Mouse (Mus musculus): ENCODE results near the gene Baz2b.
"Not testable (repeated sequence)": the region's sequence is repeated elsewhere in the genome, so short reads cannot be mapped to it uniquely, and the experiment has no call there.

Gene Baz2b

DNA sequence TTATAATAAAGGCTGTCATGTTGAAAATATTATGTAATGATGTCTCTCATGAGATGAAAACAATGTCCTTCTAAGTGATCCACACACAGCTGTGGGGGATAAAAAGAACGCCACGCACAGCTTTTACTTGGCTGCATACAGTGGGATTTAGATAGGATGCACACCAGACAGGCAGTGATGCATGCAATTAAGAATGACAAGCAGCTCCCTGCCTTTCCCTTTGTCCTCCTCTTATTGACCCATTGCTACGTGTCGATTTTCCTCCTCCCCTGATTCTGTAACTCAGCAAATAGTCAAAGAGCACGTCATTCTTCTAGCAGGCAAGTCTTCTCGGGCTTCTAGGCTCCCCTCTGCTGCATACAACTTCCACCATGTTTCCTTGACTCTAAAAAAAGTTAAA lies 119.4 kb downstream of the Baz2b start:
- peak; percentile 29 for DNase-seq (ENCODE audit: low read depth, low spot score)

- DNase-seq (ENCODE audit: low read depth, low spot score), result peak; percentile 37
These were observed 120.0 kb downstream of the Baz2b start for GRCm38 (mm10) chr2:60089528-60090247.

DNA sequence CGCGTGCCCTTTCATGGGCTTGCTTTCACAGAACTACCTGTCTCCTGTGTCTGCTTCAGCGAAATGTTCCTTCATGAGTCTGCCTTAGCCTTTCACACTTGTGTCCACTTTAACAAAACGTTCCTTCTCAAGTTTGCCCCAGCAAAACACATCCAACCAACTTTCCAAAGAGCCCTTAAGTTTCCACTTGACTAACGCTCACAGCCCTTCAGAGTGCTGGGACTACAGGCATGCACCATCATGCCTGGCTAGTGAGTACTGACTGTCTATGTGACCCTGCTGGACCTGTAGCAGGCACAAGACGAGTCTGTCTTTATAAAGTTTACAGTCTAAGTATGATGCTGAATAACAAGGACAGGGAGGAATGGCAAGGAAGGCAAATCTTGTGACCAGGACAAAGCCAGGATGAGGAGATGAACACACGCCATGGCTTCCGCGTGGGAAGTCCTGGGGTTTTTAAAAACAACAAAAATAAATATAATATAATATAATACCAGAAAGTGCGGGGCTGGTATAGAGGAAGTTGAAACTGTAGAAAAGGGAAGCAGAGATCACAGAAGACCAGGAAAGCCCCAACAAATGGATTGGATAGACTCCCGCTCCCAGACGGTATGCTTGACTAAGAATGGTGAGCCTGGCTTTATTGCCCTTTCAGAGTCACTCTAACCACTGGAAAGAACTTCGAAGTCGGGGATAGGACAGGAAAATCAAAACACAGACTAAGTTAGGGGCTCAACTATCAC lies 120.7 kb downstream of the Baz2b start:
- peak; percentile 20 for DNase-seq (ENCODE audit: low read depth, low spot score)

GRCm38 (mm10) chr2:60086197-60086903 lies 123.3 kb downstream of the Baz2b start:
- DNase-seq (ENCODE audit: low read depth, low spot score), result no peak

DNA sequence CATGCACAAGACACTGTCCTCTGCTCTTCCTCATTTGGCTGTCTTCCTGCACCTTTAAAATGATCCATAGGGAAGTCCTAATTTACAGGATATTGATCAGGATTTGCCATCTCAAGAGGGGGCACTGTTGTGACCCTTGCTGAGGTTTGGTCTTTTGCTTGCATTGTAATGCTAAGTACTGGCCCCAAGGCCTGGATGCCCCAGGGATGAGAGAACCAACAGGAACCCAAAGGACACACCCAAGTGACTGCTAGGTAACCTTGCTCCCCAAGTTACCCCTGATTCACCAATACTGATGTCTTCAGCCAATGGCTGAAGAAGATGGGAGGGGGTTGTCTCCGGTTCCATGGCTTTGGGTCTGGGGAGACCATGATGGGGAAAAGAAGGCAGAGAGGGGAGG lies 124.8 kb downstream of the Baz2b start:
- DNase-seq (ENCODE audit: low read depth, low spot score), result no peak

- DNase-seq (ENCODE audit: low read depth, low spot score), result peak; percentile 36
These were observed 126.5 kb downstream of the Baz2b start for GRCm38 (mm10) chr2:60082984-60083636.

DNA sequence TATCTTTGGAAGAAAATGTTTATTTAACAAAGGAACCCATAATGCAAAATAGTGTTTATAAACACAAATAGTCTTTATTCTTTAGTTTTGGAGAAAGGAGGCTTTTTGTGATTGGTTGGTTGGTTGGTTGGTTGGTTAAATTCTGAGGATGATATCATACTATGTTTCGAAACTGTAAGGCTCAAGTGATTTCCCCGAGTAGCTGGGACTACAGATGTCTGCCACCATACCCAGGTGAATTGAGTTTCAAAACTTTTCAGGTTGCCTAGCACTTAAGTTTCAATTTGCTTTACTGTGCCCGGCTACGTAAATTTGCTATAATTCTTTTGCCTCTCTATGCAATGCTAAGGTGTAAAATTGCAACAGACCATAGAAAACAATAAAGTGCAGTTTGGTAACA lies 127.4 kb downstream of the Baz2b start:
- DNase-seq (ENCODE audit: low read depth, low spot score), result no peak

DNA sequence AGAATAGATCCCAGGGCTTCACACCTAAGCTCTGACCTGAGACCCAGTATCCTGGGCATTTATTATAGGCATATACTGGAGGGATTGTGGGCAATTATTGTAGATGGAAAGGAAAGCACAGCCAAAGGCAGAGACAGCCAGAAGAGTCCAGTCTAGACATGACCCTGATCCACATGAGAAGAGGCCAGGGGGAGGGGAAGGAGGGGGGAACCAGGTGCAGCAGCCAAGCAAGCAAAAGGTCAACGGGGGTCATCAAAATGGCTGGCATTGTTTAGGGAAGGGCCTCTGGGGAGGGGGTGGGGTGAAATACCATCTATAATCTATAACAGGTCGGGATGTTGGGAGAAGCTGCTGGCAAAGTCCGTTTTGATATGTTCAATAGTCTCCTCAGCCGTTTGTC lies 128.8 kb downstream of the Baz2b start:
- peak; percentile 59 for DNase-seq (ENCODE audit: low read depth, low spot score)

DNA sequence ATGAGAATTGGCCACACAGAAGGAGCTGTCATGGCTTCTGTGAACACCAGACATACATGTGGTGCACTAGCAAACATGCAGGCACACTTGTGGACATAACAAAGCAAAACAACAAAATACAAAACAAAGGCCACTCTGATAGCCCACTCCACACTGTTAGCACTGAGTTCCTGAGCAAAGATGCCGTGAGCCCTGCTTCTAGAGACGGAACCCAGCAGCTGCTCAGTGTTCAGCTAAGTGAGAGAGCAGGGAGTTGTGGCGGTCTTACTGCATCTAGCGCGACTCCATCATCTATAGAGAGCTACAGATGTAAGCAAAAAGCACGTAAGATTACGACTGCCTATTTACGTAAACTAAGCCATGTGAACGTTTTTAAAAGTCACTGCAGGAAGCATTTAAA lies 132.0 kb downstream of the Baz2b start:
- DNase-seq (ENCODE audit: low read depth, low spot score), result peak; percentile 28

DNA sequence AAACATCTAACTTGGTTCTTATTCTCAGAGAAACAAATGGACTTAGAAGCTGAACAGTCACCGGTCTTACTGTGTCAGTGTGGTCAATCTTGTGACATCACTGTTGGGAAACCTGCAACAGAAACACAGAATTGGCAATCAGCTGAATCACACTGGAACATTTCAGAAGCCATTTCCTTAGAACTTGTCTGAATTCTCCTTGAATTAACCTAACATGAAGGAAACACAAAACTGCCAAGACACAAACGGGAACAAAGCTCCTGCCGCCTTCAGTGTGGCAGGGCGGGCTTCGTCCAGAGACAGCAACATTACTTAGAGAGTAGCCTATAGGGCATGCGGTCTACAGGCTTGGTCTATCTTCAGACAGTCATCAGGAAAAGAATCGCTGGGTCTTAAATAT lies 132.8 kb downstream of the Baz2b start:
- DNase-seq (ENCODE audit: low read depth, low spot score), result no peak

DNA sequence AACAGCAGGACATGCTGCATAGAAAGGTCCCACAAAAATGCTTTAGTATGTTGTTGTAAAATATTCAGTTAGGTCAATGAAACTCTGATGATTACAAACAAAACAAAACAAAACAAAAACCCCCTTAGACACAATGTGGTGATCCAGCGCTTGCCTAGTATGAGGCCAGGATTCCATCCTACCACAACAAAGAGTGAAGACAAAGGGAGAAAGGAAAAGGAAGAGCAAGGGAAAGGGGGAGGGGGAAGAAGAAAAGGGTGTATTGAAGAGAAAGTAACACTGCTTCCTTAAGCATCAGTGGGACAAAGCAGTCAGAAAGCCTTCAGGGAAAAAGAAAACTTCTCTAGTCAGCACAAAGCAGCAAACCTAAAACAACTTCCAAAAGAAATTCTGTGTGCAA lies 133.6 kb downstream of the Baz2b start:
- DNase-seq (ENCODE audit: low read depth, low spot score), result peak; percentile 59

GRCm38 (mm10) chr2:60073798-60074197 lies 135.8 kb downstream of the Baz2b start:
- not testable (repeated sequence) for DNase-seq (ENCODE audit: low read depth, low spot score)

- DNase-seq (ENCODE audit: low read depth, low spot score), result peak; percentile 12
These were observed 137.8 kb downstream of the Baz2b start for GRCm38 (mm10) chr2:60071813-60072212.

DNA sequence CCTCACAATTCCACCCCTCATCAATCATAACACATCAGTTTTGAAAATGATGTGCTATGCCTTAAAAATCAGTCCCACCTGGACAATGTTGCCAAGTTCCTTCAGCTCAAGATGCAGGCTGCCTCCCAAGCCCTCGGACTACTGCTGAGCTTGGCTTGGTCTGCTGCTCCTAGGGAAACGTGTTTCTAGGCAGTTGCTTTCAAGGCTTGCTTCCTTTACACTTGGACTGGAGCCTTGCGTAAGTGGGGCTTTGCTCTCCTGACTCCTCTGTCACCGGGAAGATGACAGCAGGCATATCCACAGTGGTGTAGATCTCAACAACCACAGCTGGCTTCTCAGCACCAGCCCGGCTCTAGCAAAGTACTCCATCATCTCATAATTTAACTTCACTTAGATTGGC lies 138.7 kb downstream of the Baz2b start:
- no peak for DNase-seq (ENCODE audit: low read depth, low spot score)

GRCm38 (mm10) chr2:60068468-60068867 lies 141.2 kb downstream of the Baz2b start:
- no peak for DNase-seq (ENCODE audit: low read depth, low spot score)

DNA sequence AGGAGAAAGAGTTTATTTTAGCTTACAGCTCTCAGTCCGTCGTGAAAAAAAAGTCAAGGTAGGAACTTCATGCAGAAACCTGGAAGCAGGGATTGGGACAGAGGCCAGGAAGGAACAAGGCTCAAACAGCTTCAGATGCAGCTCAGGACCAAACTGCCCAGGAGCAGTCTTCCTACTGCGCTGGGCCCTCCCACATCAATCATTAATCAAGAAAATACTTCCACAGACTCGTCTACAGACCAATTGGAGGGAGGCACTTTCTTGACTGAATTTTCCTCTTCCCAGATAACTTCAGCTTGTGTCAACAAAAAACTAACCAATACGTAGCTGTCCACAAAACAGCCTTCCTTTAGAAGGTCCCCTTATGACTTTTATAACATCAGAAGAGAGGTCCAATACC lies 144.2 kb downstream of the Baz2b start:
- DNase-seq (ENCODE audit: low read depth, low spot score), result no peak

DNA sequence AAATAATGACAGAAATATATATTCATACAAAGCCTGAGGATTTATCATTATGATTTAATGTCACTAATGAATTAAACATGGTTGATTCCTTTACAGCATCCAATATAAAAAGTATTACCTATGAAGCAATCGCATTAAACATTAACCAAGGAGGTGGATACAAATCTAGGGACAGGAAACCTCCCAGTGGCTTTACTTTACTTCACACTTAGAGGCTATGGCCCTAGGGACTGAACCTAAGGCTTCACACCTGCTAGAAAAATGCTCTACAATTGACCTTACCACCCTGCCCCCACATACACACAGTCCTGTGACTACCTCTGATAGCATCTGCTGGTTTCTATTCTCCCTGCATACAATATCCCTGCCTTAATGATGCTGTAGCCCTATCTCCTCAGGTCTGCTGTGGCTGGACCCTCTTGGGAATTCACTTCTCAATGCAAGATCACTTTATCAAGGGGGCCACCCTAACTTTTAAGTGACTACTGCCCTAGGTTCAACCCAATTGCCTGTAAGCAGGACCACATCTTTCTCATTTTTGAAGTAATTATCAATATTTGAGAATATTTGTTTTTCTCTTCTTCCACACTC lies 149.4 kb downstream of the Baz2b start:
- no peak for DNase-seq (ENCODE audit: low read depth, low spot score)

GRCm38 (mm10) chr2:60059300-60059699 lies 150.3 kb downstream of the Baz2b start:
- no peak for DNase-seq (ENCODE audit: low read depth, low spot score)

- DNase-seq (ENCODE audit: low read depth, low spot score), result peak; percentile 44
These were observed 153.6 kb downstream of the Baz2b start for GRCm38 (mm10) chr2:60056043-60056442.

GRCm38 (mm10) chr2:60054808-60055535 lies 154.7 kb downstream of the Baz2b start:
- no peak for DNase-seq (ENCODE audit: low read depth, low spot score)

Measured in ZHBTc4 (cell line).